Mouse (Mus musculus) hindbrain, embryonic 15.5 days (tissue): Measurements from ENCODE around the gene Tent5c. TPM values are rescaled to one million over a fixed set of nuclear protein-coding genes. Genes with fewer than 3 reads are reported as not detected.

Source experiments
- ATAC-seq: fragments of 200-750 bp; cut with Nextera tagmentation; 2 replicates; pipeline ENCODE4 v1.8.0; 2017; ENCODE audit warnings: low read depth, moderate number of reproducible peaks, moderate TSS enrichment; ENCODE audit not compliant: low FRiP score
- H3K27ac ChIP-seq: fragments of 300-500 bp; sonication (generic); replicated peaks from 2 replicates; pipeline ENCODE4 v1.5.1; 2015; ENCODE audit warnings: mild to moderate bottlenecking, inconsistent platforms
- H3K27me3 ChIP-seq: fragments of 300-500 bp; sonication (generic); 2 replicates; pipeline ENCODE4 v1.6.1; 2015; ENCODE audit warnings: control low read depth, inconsistent platforms
- H3K36me3 ChIP-seq: fragments of 300-500 bp; sonication (generic); 2 replicates; pipeline ENCODE4 v1.6.1; 2015; ENCODE audit warnings: control low read depth, inconsistent platforms
- H3K4me1 ChIP-seq: fragments of 300-500 bp; sonication (generic); replicated peaks from 2 replicates; pipeline ENCODE4 v1.6.1; 2015; ENCODE audit warnings: control low read depth, inconsistent platforms
- H3K4me2 ChIP-seq: fragments of 300-500 bp; sonication (generic); 2 replicates; pipeline ENCODE4 v1.6.1; 2015; ENCODE audit warnings: moderate library complexity, mild to moderate bottlenecking, inconsistent platforms
- H3K4me3 ChIP-seq: fragments of 300-500 bp; sonication (generic); 2 replicates; pipeline ENCODE4 v1.5.1; 2015; ENCODE audit warnings: mild to moderate bottlenecking, inconsistent platforms
- H3K9ac ChIP-seq: fragments of 300-500 bp; sonication (generic); 2 replicates; pipeline ENCODE4 v1.6.1; 2015; ENCODE audit warnings: inconsistent platforms
- H3K9me3 ChIP-seq: fragments of 300-500 bp; sonication (generic); 2 replicates; pipeline ENCODE4 v1.6.1; 2016; ENCODE audit warnings: control low read depth, inconsistent platforms
- WGBS: fragments of 180-500 bp; shearing (Covaris S2); methylation state at CpG from one replicate; pipeline ENCODE4 v1.1.7; 2015; 5-methylcytosine and 5-hydroxymethylcytosine counted together
- polyA plus RNA-seq: library from polyadenylated mRNA; unstranded; fragments of >200 nt; fragmentation: Nextera tagmentation; extraction: Ambion mirVana; gene quantifications from 2 replicates; pipeline ENCODE4 v1.2.1, GENCODE M21; 2015

Gene Tent5c
- polyA plus RNA-seq, 1 experiment from 2014 or later: 3.8 TPM

- WGBS: 83% methylated on average over 7 of the region's 7 CpGs
- H3K9me3 ChIP-seq: no peaks in the 10 kb centered on the region
- H3K4me2 ChIP-seq: no peak overlapping the region
- no peak overlapping the region for H3K27ac ChIP-seq
- no peaks in the 10 kb centered on the region for H3K36me3 ChIP-seq
- no peaks in the 10 kb centered on the region for H3K27me3 ChIP-seq
- no peak for ATAC-seq
- H3K9ac ChIP-seq: no peak overlapping the region
- H3K4me3 ChIP-seq: no peak overlapping the region
- no peaks in the 10 kb centered on the region for H3K4me1 ChIP-seq
Measured at GRCm38 (mm10) chr3:100411945-100412344, 77.2 kb downstream of the Tent5c start.

GRCm38 (mm10) chr3:100409280-100409679 is 79.8 kb downstream of the Tent5c start:
- Histone ChIP-seq H3K27me3 (no peaks in the 10 kb centered on the region), H3K9ac (no peak overlapping the region), H3K9me3 (no peaks in the 10 kb centered on the region), H3K4me1 (no peaks in the 10 kb centered on the region), H3K4me3 (no peak overlapping the region), H3K36me3 (no peaks in the 10 kb centered on the region), H3K4me2 (no peak overlapping the region), H3K27ac (no peak overlapping the region)
- 95% methylated on average over 2 of the region's 2 CpGs for WGBS
- no peak for ATAC-seq

GRCm38 (mm10) chr3:100408351-100409043 is 80.6 kb downstream of the Tent5c start:
- Histone ChIP-seq H3K4me2 (no peak overlapping the region), H3K27me3 (no peaks in the 10 kb centered on the region), H3K4me3 (no peak overlapping the region), H3K36me3 (no peaks in the 10 kb centered on the region), H3K4me1 (no peaks in the 10 kb centered on the region), H3K27ac (no peak overlapping the region), H3K9me3 (no peaks in the 10 kb centered on the region), H3K9ac (no peak overlapping the region)
- ATAC-seq: no peak
- 87% methylated on average over 2 of the region's 2 CpGs for WGBS

- Histone ChIP-seq H3K9me3 (no peaks in the 10 kb centered on the region), H3K4me1 (no peaks in the 10 kb centered on the region), H3K36me3 (no peaks in the 10 kb centered on the region), H3K4me2 (no peak overlapping the region), H3K27ac (no peak overlapping the region), H3K27me3 (no peaks in the 10 kb centered on the region), H3K4me3 (no peak overlapping the region), H3K9ac (no peak overlapping the region)
- ATAC-seq: no peak
- WGBS: 86% methylated on average over 4 of the region's 4 CpGs
Measured at GRCm38 (mm10) chr3:100402656-100403055, 86.5 kb downstream of the Tent5c start.

Other genes starting within 250 kb of the Tent5c start
- gene Man1a2, start 196.2 kb upstream of the Tent5c start, polyA plus RNA-seq: 46.8 and 47.3 TPM in 2 replicates